Mouse (Mus musculus) right cerebral cortex, postnatal 14 days (tissue): ENCODE measurements around the gene Fdxacb1.

ENCODE experiments used
- DNase-seq: peaks from one replicate; pipeline ENCODE4 v3.0.0; 2022

The Fdxacb1 gene

GRCm38 (mm10) chr9:50809146-50809545 is 41.1 kb downstream of the Fdxacb1 start:
- DNase-seq, result no peak

GRCm38 (mm10) chr9:50811187-50811586 is 43.2 kb downstream of the Fdxacb1 start:
- DNase-seq, result no peak

GRCm38 (mm10) chr9:50811746-50812145 is 43.7 kb downstream of the Fdxacb1 start:
- DNase-seq, result no peak

- no peak for DNase-seq
Observed at GRCm38 (mm10) chr9:50813796-50814195, 45.8 kb downstream of the Fdxacb1 start.

- no peak for DNase-seq
Observed at GRCm38 (mm10) chr9:50815666-50816065, 47.6 kb downstream of the Fdxacb1 start.

GRCm38 (mm10) chr9:50816512-50816911 is 48.5 kb downstream of the Fdxacb1 start:
- no peak for DNase-seq

- DNase-seq, result no peak
Observed at GRCm38 (mm10) chr9:50818050-50818449, 50.0 kb downstream of the Fdxacb1 start.

- no peak for DNase-seq
Observed at GRCm38 (mm10) chr9:50819716-50820115, 51.7 kb downstream of the Fdxacb1 start.

GRCm38 (mm10) chr9:50821651-50822050 is 53.6 kb downstream of the Fdxacb1 start:
- DNase-seq, result no peak

GRCm38 (mm10) chr9:50822216-50822615 is 54.2 kb downstream of the Fdxacb1 start:
- DNase-seq, result no peak
